Mouse (Mus musculus): Measurements from ENCODE around the gene Gm27029. TPM values are rescaled to one million over a fixed set of nuclear protein-coding genes. Genes with fewer than 3 reads are reported as not detected.

Gene Gm27029
- polyA plus RNA-seq, 1 experiment from 2014 or later, result 7.6 TPM

- H3K9me3 ChIP-seq (replicated peaks), result no peaks in the 10 kb centered on the region
- ATAC-seq, result no peak
- no peak overlapping the region for H3K9ac ChIP-seq
- no peak overlapping the region for H3K27ac ChIP-seq
- H3K4me2 ChIP-seq, result no peak overlapping the region
- no peaks in the 10 kb centered on the region for H3K27me3 ChIP-seq
- WGBS, result 79% methylated on average over 3 of the region's 3 CpGs
- H3K36me3 ChIP-seq (ENCODE audit: poor library complexity, severe bottlenecking), result no peaks in the 10 kb centered on the region
- no peaks in the 10 kb centered on the region for H3K4me1 ChIP-seq
- no peak overlapping the region for H3K4me3 ChIP-seq
These were observed 67.0 kb downstream of the Gm27029 start for GRCm38 (mm10) chr11:101357505-101358182.

Small RNAs within 50 kb of the gene (microRNA-seq; reads per million reads assigned to microRNA genes)
- gene Mir6929, result not detected

Other genes with a start within 250 kb of the Gm27029 start
- 0.10 TPM in 1 of 2 replicates, not detected in the other for gene Ccr10, start 249.4 kb downstream of the Gm27029 start, polyA plus RNA-seq (2015; fragmentation: Nextera tagmentation; extraction: Ambion mirVana)
- gene Ezh1, start 198.3 kb downstream of the Gm27029 start, polyA plus RNA-seq (2015; fragmentation: Nextera tagmentation; extraction: Ambion mirVana), result 12.1 and 13.8 TPM in 2 replicates
- gene Ramp2, start 178.8 kb downstream of the Gm27029 start, polyA plus RNA-seq (2015; fragmentation: Nextera tagmentation; extraction: Ambion mirVana), result 43.9 and 55.3 TPM in 2 replicates
- gene Vps25, start 171.1 kb downstream of the Gm27029 start, polyA plus RNA-seq (2015; fragmentation: Nextera tagmentation; extraction: Ambion mirVana), result 92.6 and 109 TPM in 2 replicates
- 4.4 and 4.5 TPM in 2 replicates for gene Wnk4, start 164.2 kb downstream of the Gm27029 start, polyA plus RNA-seq (2015; fragmentation: Nextera tagmentation; extraction: Ambion mirVana)
- 1.2 and 1.9 TPM in 2 replicates for gene Cntd1, start 145.8 kb downstream of the Gm27029 start, polyA plus RNA-seq (2015; fragmentation: Nextera tagmentation; extraction: Ambion mirVana)
- gene Coa3, start 145.7 kb downstream of the Gm27029 start, polyA plus RNA-seq (2015; fragmentation: Nextera tagmentation; extraction: Ambion mirVana), result 190 and 203 TPM in 2 replicates
- gene Becn1, start 122.5 kb downstream of the Gm27029 start, polyA plus RNA-seq (2015; fragmentation: Nextera tagmentation; extraction: Ambion mirVana), result 164 and 175 TPM in 2 replicates
- gene Psme3, start 108.6 kb downstream of the Gm27029 start, polyA plus RNA-seq (2015; fragmentation: Nextera tagmentation; extraction: Ambion mirVana), result 144 and 145 TPM in 2 replicates
- gene Aoc2, start 99.7 kb downstream of the Gm27029 start, polyA plus RNA-seq (2015; fragmentation: Nextera tagmentation; extraction: Ambion mirVana), result 1.7 and 2.2 TPM in 2 replicates
- gene Aoc3, start 94.2 kb downstream of the Gm27029 start, polyA plus RNA-seq (2015; fragmentation: Nextera tagmentation; extraction: Ambion mirVana), result not detected in 2 replicates
- gene G6pc, start 57.2 kb downstream of the Gm27029 start, polyA plus RNA-seq (2015; fragmentation: Nextera tagmentation; extraction: Ambion mirVana), result not detected in 2 replicates
- 101 and 113 TPM in 2 replicates for gene Aarsd1, start 7.2 kb downstream of the Gm27029 start, polyA plus RNA-seq (2015; fragmentation: Nextera tagmentation; extraction: Ambion mirVana)
- 24.2 and 26.3 TPM in 2 replicates for gene Rundc1, start 289 bp upstream of the Gm27029 start, polyA plus RNA-seq (2015; fragmentation: Nextera tagmentation; extraction: Ambion mirVana)
- gene Ptges3l, start 537 bp upstream of the Gm27029 start, polyA plus RNA-seq (2015; fragmentation: Nextera tagmentation; extraction: Ambion mirVana), result 1.2 TPM in 2 replicates
- gene Rpl27, start 17.5 kb upstream of the Gm27029 start, polyA plus RNA-seq (2015; fragmentation: Nextera tagmentation; extraction: Ambion mirVana), result 338 and 387 TPM in 2 replicates
- gene Ifi35, start 23.6 kb upstream of the Gm27029 start, polyA plus RNA-seq (2015; fragmentation: Nextera tagmentation; extraction: Ambion mirVana), result 2.3 and 2.5 TPM in 2 replicates
- gene Rnd2, start 40.2 kb upstream of the Gm27029 start, polyA plus RNA-seq (2015; fragmentation: Nextera tagmentation; extraction: Ambion mirVana), result 155 and 197 TPM in 2 replicates
- gene Vat1, start 41.4 kb upstream of the Gm27029 start, polyA plus RNA-seq (2015; fragmentation: Nextera tagmentation; extraction: Ambion mirVana), result 61.3 and 67.0 TPM in 2 replicates
- 11.3 and 12.5 TPM in 2 replicates for gene Brca1, start 127.2 kb upstream of the Gm27029 start, polyA plus RNA-seq (2015; fragmentation: Nextera tagmentation; extraction: Ambion mirVana)
- gene Nbr1, start 127.4 kb upstream of the Gm27029 start, polyA plus RNA-seq (2015; fragmentation: Nextera tagmentation; extraction: Ambion mirVana), result 104 and 117 TPM in 2 replicates
- 1.1 and 1.3 TPM in 2 replicates for gene Tmem106a, start 157.4 kb upstream of the Gm27029 start, polyA plus RNA-seq (2015; fragmentation: Nextera tagmentation; extraction: Ambion mirVana)
- gene Gm11634, start 174.5 kb upstream of the Gm27029 start, polyA plus RNA-seq (2015; fragmentation: Nextera tagmentation; extraction: Ambion mirVana), result not detected in 2 replicates
- gene Rdm1, start 202.4 kb upstream of the Gm27029 start, polyA plus RNA-seq (2015; fragmentation: Nextera tagmentation; extraction: Ambion mirVana), result 48.9 and 52.6 TPM in 2 replicates
- gene Arl4d, start 240.7 kb upstream of the Gm27029 start, polyA plus RNA-seq (2015; fragmentation: Nextera tagmentation; extraction: Ambion mirVana), result 32.5 and 40.6 TPM in 2 replicates